Mouse (Mus musculus) heart, adult 9 months (tissue): ENCODE data around the gene Trim69.

ENCODE experiments used
- DNase-seq, 2 experiments: peaks; one replicate each; pipeline ENCODE4 v3.0.0; 2022; ENCODE audit warnings: low spot score in 2 of 2

The Trim69 gene

DNA sequence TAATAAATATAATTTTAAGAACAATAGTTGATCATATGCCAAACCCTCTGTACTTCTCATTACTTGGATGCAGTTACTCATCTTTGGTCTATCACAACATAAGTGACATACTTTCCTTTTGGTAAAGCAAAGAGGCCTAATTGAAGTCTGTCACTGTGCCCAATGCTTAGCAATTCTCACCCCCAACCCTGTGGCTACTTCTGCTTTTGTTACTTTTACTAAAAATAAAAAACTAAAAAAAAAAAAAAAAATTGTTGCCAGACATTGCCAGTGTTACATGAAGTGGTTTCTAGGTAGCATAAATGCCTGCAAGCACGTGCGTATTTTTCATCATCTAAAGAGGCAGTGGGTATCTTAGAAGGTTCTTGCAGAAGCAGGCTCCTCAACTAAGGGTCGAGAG, 7.7 kb upstream of the Trim69 start:
- no peak for DNase-seq

DNA sequence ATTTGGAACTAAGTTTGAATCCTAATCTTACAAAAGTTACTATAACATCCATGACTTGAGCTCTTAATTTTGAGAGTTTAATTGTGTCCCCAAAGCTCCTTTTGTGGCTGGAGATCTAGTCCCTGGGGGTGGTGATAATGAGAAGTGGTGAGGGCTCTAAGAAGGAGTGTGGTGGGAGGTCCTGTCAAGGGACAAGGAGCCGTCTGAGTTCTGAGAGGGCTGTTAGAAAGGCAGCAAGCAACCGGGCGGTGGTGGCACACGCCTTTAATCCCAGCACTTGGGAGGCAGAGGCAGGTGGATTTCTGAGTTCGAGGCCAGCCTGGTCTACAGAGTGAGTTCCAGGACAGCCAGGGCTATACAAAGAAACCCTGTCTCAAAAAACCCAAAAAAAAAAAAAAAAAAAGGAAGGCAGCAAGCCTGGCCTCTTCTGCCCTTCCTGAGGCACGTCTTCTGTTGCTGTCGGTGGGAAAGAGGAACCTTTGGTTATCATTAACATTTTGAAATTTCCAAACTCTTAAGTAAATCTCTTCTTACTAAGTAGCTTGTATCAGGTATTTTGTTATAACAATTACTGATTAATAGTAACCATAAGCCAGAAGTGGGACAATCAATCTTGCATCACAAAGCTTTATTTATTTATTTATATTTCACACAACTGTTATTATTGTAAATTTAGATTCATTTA, 6.7 kb upstream of the Trim69 start:
- DNase-seq: no peak

DNA sequence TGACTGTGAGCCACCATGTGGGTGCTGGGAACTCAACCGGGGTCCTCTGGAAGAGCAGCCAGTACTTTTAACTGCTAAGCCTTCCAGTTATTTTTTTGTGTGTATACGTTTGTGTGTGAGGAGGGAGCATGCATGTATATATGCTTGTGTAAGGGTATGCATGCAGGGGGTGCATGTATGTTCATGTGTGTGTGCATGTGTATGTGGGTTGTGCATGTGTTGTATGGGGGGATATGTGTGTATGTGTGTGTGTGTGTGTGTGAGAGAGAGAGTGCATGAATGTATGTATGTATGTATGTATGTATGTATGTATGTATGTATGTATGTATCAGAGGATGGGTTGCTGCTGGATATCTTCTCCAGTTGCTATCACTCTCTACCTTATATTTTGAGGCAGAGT, 6.0 kb upstream of the Trim69 start:
- DNase-seq: no peak

- no peak for DNase-seq
Observed at GRCm38 (mm10) chr2:122155292-122155691, 5.2 kb upstream of the Trim69 start.

DNA sequence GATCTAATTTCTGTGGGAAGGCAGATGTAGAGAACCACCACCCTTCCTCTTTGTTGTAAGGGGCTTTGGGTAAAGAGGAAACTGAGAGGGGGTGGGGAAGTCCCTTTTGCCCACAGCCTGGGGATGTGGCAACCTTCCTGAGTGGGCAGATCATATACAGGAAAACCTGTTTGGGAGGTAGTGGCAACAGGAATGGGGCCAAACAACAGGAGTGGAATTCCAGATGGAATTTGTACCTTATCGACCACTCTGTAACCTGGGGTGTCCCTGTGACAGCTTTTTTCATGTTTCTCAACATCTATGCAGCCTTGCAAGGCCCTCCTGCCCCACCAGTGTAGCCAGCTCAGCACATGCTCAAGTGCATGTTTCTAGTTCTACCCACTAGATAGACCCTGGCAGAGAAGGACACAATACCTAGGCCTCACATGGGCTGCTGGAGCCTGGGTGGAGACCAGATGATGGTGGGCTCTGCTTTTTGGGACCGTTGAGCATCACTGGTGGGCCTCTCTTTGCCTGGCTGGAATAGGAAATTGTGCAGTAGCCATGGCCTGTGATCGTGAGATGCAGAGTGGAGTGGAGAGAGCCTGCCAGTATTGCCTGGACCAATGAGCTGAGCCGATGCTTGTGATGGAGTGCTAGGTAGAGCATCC, 4.3 kb upstream of the Trim69 start:
- DNase-seq: no peak

DNA sequence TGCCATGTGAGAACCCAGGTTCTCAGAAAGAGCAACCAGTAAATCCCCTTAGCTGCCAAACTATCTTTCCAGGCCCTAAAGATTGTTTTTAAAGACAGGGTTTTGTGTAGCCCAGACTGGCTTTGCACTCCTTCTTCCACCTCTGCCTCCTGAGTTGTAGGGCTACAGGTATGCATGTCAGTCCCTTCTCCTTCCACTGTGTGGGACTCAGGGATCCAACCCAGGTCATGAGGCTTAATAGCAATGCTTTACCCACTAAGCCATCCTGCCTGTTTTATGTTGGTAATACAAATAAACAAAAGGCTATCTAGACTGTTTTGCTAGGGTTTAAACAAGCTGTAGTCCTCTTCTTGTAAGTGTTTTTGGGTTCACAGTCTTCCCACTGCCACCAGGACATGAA, 2.9 kb upstream of the Trim69 start:
- no peak for DNase-seq

- no peak for DNase-seq
Observed at GRCm38 (mm10) chr2:122158362-122158802, 2.1 kb upstream of the Trim69 start.

- DNase-seq: no peak
Observed at GRCm38 (mm10) chr2:122159667-122160066, 833 bp upstream of the Trim69 start.

DNA sequence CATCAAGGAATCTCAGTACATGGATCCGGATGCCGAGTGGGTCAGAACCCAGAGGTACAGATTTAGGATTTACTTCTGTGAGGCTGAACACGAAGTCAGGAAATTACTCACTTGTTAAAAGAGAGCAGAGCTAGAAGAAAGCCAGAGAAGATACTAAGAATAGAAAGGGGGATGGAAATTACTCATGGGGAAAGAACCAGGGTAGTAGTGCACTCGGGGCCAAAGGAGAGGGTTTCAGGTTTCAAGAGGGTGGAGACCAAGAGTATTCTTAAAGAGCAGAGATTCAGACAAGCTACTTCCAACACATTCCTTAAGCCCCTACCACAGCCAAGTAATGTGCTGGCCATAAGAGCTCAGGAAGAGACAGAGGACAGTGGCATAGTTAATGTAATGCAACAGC, 1.0 kb downstream of the Trim69 start:
- DNase-seq: no peak

DNA sequence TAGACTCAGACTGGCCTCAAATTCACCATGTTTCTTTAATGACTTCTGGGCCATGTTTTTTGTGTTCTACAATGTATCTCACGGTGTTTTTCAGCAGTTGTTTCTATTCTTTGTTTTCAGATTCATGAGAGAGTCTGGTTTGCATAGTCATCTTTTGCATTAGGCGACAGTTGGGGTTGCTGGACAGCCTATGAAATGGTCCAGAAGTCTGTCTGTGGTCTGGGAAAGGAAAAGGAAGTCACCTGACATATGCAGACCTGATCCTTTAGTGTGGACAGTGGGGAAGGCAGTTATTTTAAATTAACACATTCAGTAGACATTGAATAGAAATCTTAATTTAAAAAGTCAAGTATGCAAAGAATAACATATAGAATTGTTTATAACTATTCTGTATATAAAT, 2.0 kb downstream of the Trim69 start:
- no peak for DNase-seq

DNA sequence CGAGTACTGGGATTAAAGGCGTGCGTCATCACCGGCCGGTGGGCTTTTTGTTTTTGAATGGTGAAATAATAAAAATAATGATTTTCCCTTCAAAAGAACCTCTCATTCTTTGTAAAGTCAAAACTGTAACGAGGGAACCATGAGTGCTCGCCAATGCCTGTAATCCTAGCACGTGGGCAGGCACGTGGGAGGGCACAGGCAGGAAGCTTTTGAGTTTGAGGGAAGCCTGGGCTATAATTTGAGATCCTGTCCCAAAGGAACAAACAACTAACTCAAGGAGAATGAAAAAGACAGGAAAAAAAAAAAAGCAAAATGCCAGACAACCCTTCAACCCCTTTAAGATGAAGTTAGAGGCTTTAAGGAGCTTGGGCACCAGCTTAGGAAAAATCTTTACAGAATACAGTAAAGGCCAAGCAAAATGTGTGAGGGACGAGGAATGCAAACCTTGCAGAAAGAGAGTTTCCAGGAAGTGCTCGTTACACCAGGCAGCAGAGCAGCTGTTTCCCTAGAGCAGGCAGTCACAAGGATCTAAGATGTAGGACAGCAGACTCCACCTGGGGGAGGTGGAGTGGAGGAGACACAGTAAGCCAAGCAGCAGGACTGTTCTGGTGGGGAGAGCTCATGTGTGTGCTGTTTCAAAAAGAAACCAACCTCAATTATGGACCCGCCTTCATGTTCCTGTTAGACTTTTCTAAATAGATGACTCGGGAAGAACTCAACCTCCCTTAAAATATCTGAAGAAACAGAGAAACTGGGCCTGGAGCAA, 3.1 kb downstream of the Trim69 start:
- DNase-seq: no peak

DNA sequence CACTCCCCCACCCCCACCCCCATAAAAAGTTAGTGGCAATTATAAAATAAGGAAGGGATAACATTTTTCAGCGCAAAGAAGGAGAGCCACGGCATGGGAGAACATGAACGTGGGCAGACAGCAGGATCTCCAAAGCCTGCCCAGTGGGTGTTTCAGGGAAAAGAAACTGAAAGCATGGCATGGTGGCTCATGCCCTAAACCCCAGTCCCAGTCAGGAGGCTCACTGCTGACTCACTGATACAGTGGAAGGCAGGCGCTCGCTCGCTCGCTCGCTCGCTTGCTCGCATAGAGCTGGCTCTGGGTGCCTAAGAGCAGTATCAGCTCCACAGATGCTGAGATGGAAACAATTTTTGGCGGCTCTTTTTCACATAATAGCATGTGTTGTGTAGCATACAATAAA, 3.8 kb downstream of the Trim69 start:
- DNase-seq: no peak

DNA sequence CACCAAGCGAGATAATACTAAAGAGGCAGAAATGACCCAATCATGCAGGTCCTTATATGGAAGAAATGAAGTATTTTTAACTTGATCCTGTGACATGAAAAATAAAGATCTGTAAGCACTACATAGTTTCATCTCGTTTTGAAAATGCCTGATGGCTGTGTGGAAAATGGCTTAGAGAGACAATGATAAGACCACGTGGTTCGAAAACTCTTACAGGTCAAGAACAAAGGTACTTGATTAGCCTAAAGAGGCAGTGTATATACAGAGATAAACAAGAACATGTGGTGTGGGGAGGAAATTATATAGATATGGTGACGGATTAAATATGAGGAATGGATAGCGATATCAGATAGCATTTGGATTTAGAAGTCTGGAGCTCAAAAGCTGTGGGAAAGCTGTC, 10.8 kb downstream of the Trim69 start:
- DNase-seq: no peak

DNA sequence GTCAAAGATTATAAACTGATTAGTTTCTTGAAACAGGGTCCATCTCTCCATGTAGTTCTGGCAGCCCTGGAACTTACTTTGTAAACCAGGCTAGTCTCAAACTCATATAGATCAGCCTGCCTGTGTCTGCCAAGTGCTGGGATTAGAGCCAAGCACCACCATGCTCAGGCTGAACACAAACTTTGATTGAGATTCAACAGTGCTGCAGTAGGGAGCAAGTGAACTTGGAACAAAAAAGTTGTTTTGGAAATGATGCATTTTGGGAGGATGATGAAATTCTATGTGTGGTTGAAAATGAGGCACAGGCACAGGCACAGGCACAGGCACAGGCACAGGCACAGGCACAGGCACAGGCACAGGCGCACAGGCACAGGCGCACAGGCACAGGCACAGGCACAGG, 11.7 kb downstream of the Trim69 start:
- no peak for DNase-seq

DNA sequence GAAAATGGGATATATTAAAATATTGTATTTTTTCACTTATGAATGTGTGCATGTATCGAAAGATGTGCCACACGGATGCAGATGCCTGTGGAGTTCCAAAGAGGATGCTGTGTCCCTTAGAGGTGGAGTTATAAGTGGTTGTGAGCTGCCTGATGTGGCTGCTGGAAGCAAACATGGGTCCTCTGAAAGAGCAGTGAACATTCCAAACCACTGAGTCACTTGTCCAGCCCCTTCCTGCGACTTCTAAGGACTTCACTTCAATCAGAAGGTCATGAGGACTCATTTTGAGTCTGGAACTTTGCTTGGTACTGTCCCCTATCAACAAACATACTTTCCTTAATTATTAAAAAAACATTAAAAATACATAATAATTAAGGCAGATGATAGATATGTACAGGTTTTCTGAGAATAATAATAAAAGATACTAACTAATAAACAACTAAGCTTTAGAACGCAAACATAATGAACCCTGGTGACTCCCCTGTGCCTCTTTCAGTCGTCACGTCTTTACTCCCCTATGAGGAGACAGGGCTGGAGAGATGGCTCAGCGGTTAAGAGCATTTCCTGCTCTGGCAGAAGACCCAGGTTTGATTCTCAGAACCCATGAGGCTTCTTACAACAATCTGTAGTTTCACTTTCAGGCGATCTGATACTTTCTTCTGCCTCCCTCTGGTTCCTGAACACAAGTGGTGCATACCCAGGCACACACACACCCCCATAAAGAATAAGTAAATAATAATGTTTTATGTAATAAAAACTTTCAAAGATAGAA, 19.7 kb downstream of the Trim69 start:
- no peak for DNase-seq

- DNase-seq: no peak
Observed at GRCm38 (mm10) chr2:122185086-122185485, 24.6 kb downstream of the Trim69 start.

- DNase-seq: no peak
Observed at GRCm38 (mm10) chr2:122186106-122186505, 25.6 kb downstream of the Trim69 start, which contains the start of the genes Patl2 and Terb2. Gene Patl2, minus strand, starts transcription at chr2:122186189. Gene Terb2, plus strand, starts transcription at chr2:122186272.

- DNase-seq: no peak
Observed at GRCm38 (mm10) chr2:122186751-122187150, 26.3 kb downstream of the Trim69 start.

DNA sequence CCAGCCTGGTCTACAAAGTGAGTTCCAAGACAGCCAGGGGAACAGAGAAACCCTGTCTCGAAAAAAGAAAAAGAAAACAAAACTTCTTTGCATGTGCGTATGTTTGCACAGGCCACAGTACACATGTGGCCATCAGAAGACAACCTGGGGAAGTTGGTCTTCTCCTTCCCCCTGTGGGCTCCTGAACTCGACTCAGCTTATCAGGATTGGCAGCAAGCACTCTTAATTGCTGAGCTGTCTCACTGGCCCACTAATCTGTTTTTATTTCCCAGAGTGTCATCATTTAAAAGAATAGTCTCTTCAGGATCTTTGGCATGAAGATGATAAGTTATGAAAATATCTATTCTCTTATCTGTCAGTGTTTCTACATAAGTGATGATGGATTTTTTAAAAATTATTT, 31.3 kb downstream of the Trim69 start:
- no peak for DNase-seq

- DNase-seq: peak in 1 of 2 experiments; percentile 6
Observed at GRCm38 (mm10) chr2:122194509-122194929, 34.0 kb downstream of the Trim69 start.

GRCm38 (mm10) chr2:122201501-122201900, 41.0 kb downstream of the Trim69 start:
- no peak for DNase-seq
